Mouse (Mus musculus) ES-E14 (cell line): ENCODE data around the gene Rnf216. TPM values are rescaled to one million over a fixed set of nuclear protein-coding genes. Genes with fewer than 3 reads are reported as not detected.

Source experiments
- DNase-seq: peaks from one replicate; pipeline ENCODE4 v3.0.0-alpha.2; 2013; ENCODE audit warnings: low read depth, low spot score
- H3K27ac ChIP-seq: 2 replicates; pipeline ENCODE4 v1.5.1; 2012; ENCODE audit warnings: low read depth, mild to moderate bottlenecking, low read length, moderate library complexity, mixed read lengths; ENCODE audit not compliant: poor library complexity, insufficient read depth, severe bottlenecking
- H3K36me3 ChIP-seq: 2 replicates; pipeline ENCODE4 v1.6.1; 2012; ENCODE audit warnings: mild to moderate bottlenecking, low read length, moderate library complexity, mixed read lengths; ENCODE audit not compliant: control insufficient read depth, poor library complexity, insufficient read depth, severe bottlenecking
- H3K4me1 ChIP-seq, 2 experiments: fragments of 150-350 bp in 1 of 2; sonication (generic) in 1 of 2; 2 replicates each; pipeline ENCODE4 v1.6.1; 2012; ENCODE audit warnings: low read length in 2 of 2, mild to moderate bottlenecking in 1 of 2, mixed read lengths in 1 of 2; ENCODE audit not compliant: control insufficient read depth in 2 of 2, insufficient read depth in 2 of 2, poor library complexity in 1 of 2
- H3K4me3 ChIP-seq, 2 experiments: fragments of 150-350 bp in 1 of 2; sonication (generic) in 1 of 2; 2 replicates each; pipeline ENCODE4 v1.5.1; 2012; ENCODE audit warnings: low read length in 2 of 2, low read depth in 1 of 2, mild to moderate bottlenecking in 1 of 2, mixed read lengths in 1 of 2; ENCODE audit not compliant: insufficient read depth in 1 of 2, poor library complexity in 1 of 2, severe bottlenecking in 1 of 2
- H3K9ac ChIP-seq: 2 replicates; pipeline ENCODE4 v1.6.1; 2012; ENCODE audit warnings: low read depth, mild to moderate bottlenecking, low read length, mixed read lengths; ENCODE audit not compliant: poor library complexity, insufficient read depth, severe bottlenecking
- H3K9me3 ChIP-seq: fragments of 150-350 bp; sonication (generic); 2 replicates; pipeline ENCODE4 v1.6.1; 2012; ENCODE audit warnings: low read depth, mild to moderate bottlenecking, low read length; ENCODE audit not compliant: control insufficient read depth, insufficient read depth
- CHD2 ChIP-seq: IDR thresholded peaks from 2 replicates; pipeline ENCODE4 v1.6.1; 2014; ENCODE audit warnings: mild to moderate bottlenecking, low read depth, low read length, inconsistent platforms
- HCFC1 ChIP-seq: IDR thresholded peaks from 2 replicates; pipeline ENCODE4 v1.6.1; 2012; ENCODE audit warnings: low read length, inconsistent platforms, borderline replicate concordance; ENCODE audit not compliant: insufficient read depth
- MAFK ChIP-seq: IDR thresholded peaks from 2 replicates; pipeline ENCODE4 v1.6.1; 2014; ENCODE audit warnings: mild to moderate bottlenecking, low read depth, low read length, inconsistent platforms; ENCODE audit not compliant: insufficient read depth
- ZC3H11A ChIP-seq: IDR thresholded peaks from 2 replicates; pipeline ENCODE4 v1.6.1; 2012; ENCODE audit warnings: low read depth, mild to moderate bottlenecking, inconsistent platforms, low read length, borderline replicate concordance
- ZNF384 ChIP-seq: IDR thresholded peaks from 2 replicates; pipeline ENCODE4 v1.6.1; 2012; ENCODE audit warnings: low read depth, low read length, inconsistent platforms
- in situ Hi-C, 2 experiments: fragments of 600-800 bp; cut with MboI; formaldehyde crosslinking; loops; one replicate each; pipeline ENCODE4 v1.15.1; 2025; ENCODE audit warnings: low sequenced_read_pairs in 2 of 2, inconsistent platforms in 1 of 2; ENCODE audit not compliant: unreplicated experiment in 2 of 2
- total RNA-seq: library from RNA; depleted of rRNA; stranded (reverse); fragments of 300-350 nt; gene quantifications from 2 replicates; pipeline ENCODE4 v1.2.3, GENCODE M21; 2012

Gene Rnf216
- total RNA-seq, 1 experiment: 23.8 TPM

- H3K4me3 ChIP-seq: no peak overlapping the region
- H3K27ac ChIP-seq: no peak overlapping the region
- in situ Hi-C loops: no loop called here
- H3K36me3 ChIP-seq: no peaks in the 10 kb centered on the region; the same call in 1 of the 2 replicates
- no peak overlapping the region for H3K9ac ChIP-seq
- no peaks in the 10 kb centered on the region for H3K9me3 ChIP-seq
- H3K4me1 ChIP-seq: peaks cover 0 to 3% of the 10 kb centered on the region in 2 experiments; a peak in 3 of 4 replicates
- no peak for DNase-seq
- no peak for TF ChIP-seq ZC3H11A
- TF ChIP-seq HCFC1: no peak
- no peak for TF ChIP-seq ZNF384
- TF ChIP-seq MAFK: no peak
- TF ChIP-seq CHD2: no peak
These were observed 6.0 kb downstream of the Rnf216 start for GRCm38 (mm10) chr5:143106842-143107241.

- TF ChIP-seq CHD2 (no peak), ZNF384 (no peak), HCFC1 (no peak), MAFK (no peak), ZC3H11A (no peak)
- Histone ChIP-seq H3K4me3 (no peak overlapping the region), H3K27ac (no peak overlapping the region), H3K9me3 (no peaks in the 10 kb centered on the region), H3K36me3 (no peaks in the 10 kb centered on the region), H3K4me1 (no peaks in the 10 kb centered on the region; a peak in 1 of 4 replicates), H3K9ac (no peak overlapping the region)
- in situ Hi-C loops: no loop called here
- DNase-seq: no peak
These were observed 9.6 kb downstream of the Rnf216 start for GRCm38 (mm10) chr5:143103231-143103630.

GRCm38 (mm10) chr5:143101626-143102025 is 11.2 kb downstream of the Rnf216 start:
- Histone ChIP-seq H3K27ac (no peak overlapping the region), H3K4me1 (no peaks in the 10 kb centered on the region; a peak in 1 of 4 replicates), H3K9ac (no peak overlapping the region), H3K9me3 (no peaks in the 10 kb centered on the region), H3K4me3 (no peak overlapping the region), H3K36me3 (no peaks in the 10 kb centered on the region)
- in situ Hi-C loops: no loop called here
- TF ChIP-seq MAFK (no peak), ZNF384 (no peak), CHD2 (no peak), HCFC1 (no peak), ZC3H11A (no peak)
- no peak for DNase-seq

- in situ Hi-C loops: no loop called here
- Histone ChIP-seq H3K36me3 (peaks cover 3% of the 10 kb centered on the region), H3K27ac (no peak overlapping the region), H3K4me1 (no peaks in the 10 kb centered on the region; a peak in 1 of 4 replicates), H3K9ac (no peak overlapping the region), H3K4me3 (no peak overlapping the region), H3K9me3 (no peaks in the 10 kb centered on the region)
- DNase-seq: no peak
- no peak for TF ChIP-seq ZC3H11A
- TF ChIP-seq HCFC1: no peak
- no peak for TF ChIP-seq MAFK
- no peak for TF ChIP-seq ZNF384
- TF ChIP-seq CHD2: no peak
These were observed 17.5 kb downstream of the Rnf216 start for GRCm38 (mm10) chr5:143095256-143095655.

- Histone ChIP-seq H3K27ac (no peak overlapping the region), H3K9me3 (no peaks in the 10 kb centered on the region), H3K9ac (no peak overlapping the region), H3K4me1 (no peaks in the 10 kb centered on the region), H3K36me3 (peaks cover 8% of the 10 kb centered on the region), H3K4me3 (no peak overlapping the region)
- TF ChIP-seq MAFK (no peak), ZNF384 (no peak), HCFC1 (no peak), ZC3H11A (no peak)
- no peak for DNase-seq
- in situ Hi-C loops: no loop called here
These were observed 19.9 kb downstream of the Rnf216 start for GRCm38 (mm10) chr5:143092891-143093290.
